Mouse (Mus musculus) effector memory CD4-positive, alpha-beta T cell, adult 7 months (primary cell): Measurements from ENCODE around the gene Usp44. TPM values are rescaled to one million over a fixed set of nuclear protein-coding genes. Genes with fewer than 3 reads are reported as not detected.

Source experiments
- polyA plus RNA-seq: library from polyadenylated mRNA; unstranded; fragments of 100-300 nt; shearing (Covaris generic); gene quantifications from one replicate; pipeline ENCODE4 v1.2.1, GENCODE M21; 2017

Usp44 gene
- not detected for polyA plus RNA-seq

DNA sequence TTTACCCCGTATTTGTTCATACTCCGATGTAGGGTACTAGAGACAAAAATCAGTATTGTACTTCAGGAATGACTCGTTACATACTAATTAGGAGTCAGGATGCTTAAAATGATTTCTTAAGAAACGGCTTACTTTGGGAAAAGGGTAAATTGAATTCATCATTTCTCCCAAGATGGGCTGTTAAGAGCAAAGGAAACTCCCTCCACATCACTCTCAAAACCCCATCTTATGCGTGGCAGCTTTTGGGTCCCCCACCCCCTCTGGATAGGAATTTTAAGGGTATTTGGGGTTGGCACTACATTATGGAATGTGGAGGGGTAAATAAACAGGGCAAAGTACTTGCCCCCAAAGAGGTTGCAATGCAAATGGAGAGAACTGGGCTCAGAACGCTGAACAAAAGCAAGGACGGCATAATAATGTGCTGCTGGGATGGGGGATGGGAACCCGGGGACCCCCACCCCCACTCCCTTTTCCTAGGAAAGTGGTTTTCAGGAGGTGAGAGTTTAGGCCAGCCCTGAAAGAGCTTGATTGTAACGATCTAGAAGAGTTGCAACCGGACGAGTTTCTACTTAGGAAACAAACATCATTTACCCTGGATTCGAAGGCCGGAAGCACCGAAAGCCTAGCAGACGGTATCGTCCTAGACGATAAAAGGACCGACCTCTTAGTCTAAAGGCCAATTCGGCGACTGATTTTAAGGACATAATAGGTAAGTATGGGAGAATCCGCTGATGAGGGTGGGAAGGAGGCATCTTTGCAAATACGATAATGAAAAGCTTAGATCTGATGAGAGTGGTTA lies at the start of gene Usp44:
Gene Usp44 (plus strand): TSS at position 625 of the 799 bp plus-strand sequence.

DNA sequence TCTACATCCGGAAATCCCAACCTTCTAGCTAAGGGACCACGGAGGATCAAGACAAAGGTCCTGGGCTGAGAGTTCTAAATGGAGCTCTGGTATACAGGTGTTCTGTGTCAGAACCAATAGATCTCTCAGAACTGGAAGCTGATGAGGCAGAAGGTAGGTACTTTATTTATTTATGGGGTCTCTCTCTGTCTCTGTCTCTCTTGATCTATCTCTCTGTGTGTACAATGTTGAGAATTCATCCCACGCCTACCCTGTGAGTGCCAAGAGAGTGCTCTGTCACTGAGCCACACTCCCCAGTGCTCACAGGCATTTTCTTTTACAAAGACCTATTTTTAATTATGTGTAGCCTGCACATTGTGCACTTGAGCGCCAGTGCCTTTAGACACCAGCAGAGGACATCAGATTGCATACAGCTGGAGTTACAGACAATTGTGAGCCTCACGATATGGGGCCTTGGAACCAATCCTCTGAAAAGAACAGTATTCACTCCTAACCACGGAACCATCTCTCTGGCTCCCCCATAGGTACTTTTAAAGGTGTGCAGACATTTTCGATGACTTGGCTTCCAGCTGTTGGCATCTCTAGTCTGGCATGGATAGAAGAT lies 65.8 kb downstream of the Usp44 start, which contains the start of gene Metap2:
Gene Metap2 (minus strand): TSS at position 51 of the 604 bp plus-strand sequence.

Other genes starting within 250 kb of the Usp44 start
- gene Snrpf, start 241.8 kb upstream of the Usp44 start, polyA plus RNA-seq = 39.1 TPM
- gene Ntn4, start 190.9 kb upstream of the Usp44 start, polyA plus RNA-seq = 0.24 TPM
- 102 TPM for gene Metap2, start 65.5 kb downstream of the Usp44 start, polyA plus RNA-seq
- gene Vezt, start 204.3 kb downstream of the Usp44 start, polyA plus RNA-seq = 9.1 TPM
- gene Fgd6, start 204.4 kb downstream of the Usp44 start, polyA plus RNA-seq = 3.2 TPM